Mouse (Mus musculus) small intestine, adult 2 months (tissue): ENCODE results near the gene Nadk2.

Source experiments
- CTCF ChIP-seq: fragments of 200-500 bp; IDR thresholded peaks from 2 replicates; pipeline ENCODE4 v1.5.1; 2012; ENCODE audit warnings: low read depth, mild to moderate bottlenecking, control low read depth, inconsistent platforms, low read length, moderate library complexity, mixed read lengths; ENCODE audit not compliant: insufficient replicate concordance, insufficient read length; ENCODE audit errors: extremely low read depth
- POLR2A ChIP-seq: fragments of 200-500 bp; IDR thresholded peaks from 2 replicates; pipeline ENCODE4 v1.6.1; 2012; ENCODE audit warnings: low read depth, mild to moderate bottlenecking, control low read depth, inconsistent platforms, low read length, moderate library complexity

GRCm38 (mm10) chr15:9131499-9131888, 60.4 kb downstream of the Nadk2 start:
- TF ChIP-seq CTCF (no peak), POLR2A (no peak)
